Mouse (Mus musculus): Measurements from ENCODE around the gene Dennd4b.
"Not testable (repeated sequence)": the region's sequence is repeated elsewhere in the genome, so short reads cannot be mapped to it uniquely, and the experiment has no call there.

The Dennd4b gene

DNA sequence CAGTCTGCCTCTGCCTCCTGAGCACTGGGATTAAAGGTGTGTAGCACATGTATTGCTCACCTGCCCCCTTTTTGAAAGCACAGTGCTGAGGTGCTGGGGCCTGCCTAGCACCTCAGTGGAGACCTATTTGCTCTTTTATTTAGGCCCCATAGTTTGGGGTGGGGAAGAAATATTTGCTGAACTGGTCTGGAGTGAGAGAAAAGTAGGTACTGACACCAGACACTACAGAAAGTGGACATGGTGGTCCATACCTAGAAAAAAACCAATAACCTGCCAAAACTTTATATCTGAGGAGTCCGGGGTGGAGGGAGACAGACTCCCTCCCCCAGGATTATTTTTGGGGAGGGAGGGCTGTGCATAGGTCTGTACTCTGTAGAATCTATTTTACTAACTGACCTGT is 11.8 kb upstream of the Dennd4b start:
- in situ Hi-C loops (cut with MboI, MseI), result not testable (repeated sequence)

DNA sequence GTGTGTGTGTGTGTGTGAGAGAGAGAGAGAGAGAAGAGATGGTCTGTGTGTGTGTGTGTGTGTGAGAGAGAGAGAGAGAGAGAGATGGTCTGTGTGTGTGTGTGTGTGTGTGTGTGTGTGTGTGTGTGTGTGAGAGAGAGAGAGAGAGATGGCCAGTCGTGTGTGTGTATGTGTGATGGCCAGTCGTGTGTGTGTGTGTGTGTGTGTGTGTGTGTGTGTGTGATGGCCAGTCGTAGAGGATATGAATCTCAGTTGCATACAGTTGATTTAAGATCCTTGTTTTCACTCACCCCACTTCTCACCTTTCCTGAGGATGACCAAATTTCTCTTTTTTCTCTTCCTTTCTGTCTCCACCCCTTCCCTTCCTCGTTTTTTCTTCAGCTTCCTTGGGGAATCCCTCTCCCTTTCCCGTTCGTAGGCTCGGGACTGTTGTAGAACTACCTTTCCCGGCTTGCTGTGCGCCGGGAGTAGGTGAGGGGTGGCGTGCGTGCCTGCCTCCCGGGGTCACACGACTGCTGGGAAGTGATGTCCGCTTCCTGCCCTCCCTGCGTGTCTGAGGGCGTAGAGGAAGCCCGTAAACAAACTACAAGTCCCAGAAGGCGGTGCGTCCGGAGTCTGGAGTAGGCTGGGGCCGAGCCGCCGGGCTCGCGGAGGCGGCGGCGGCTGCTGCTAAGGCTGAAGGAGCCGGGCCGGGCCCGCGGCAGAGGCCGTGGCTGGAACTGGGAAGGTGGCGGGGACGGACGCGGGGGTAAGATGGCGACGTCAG is 11.1 kb upstream of the Dennd4b start, which contains the start of gene Crtc2:
Crtc2 (plus strand) TSS at position 511 of the 766 bp plus-strand sequence.
- in situ Hi-C loops (cut with MboI, MseI), result no loop called here

DNA sequence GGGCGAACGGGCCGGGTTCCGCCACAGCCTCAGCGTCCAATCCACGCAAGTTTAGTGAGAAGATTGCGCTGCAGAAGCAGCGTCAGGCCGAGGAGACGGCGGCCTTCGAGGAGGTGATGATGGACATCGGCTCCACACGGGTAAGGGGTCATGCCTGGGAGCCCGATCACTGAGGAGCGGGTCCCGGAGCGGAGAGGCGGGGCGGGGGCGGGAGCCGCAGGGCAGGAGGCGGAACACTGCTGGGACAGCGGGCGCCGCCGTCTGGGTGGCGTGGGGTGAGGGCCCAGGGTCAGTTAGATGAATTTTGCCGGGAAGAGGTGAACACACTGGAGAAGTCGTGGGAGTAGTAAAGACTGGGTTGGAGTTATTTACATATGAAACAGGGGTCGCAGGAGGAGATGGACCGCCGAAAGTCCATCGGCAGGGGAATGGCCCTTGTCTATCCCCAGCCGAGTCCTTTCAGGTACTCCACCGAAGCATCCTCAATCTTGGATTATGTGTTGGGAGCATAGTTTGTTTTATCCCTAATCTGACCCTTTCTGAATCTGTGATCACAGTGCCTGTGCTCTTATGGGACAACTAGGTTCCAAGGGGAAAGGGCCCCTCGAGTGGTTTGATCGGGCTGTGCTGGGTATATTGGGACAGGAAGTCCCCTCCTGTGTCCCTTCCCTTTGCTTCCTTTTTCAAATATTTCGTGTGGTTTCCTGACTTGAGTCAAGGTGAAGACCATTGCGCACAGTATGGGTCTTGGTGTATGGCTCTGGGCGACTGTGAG is 10.4 kb upstream of the Dennd4b start:
- in situ Hi-C loops (cut with MboI, MseI), result no loop called here

DNA sequence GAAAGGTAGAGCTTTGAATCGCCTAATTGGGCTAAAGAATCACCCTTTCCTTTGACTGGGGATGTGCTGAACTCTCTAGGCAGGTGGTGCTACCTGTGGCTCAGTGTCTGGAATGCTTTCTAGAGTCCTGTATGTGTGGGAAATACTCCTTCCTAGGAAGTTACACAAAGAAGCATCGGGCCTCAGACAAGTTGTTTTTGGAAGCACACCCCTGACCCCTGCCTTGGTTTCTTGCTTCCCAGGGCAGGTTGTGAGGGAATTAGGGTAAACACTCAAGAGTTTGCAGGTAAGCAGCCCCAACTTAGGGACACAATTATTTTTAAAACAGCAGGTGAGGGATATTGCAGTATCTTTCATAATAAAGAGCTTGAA is 9.8 kb upstream of the Dennd4b start:
- in situ Hi-C loops (cut with MboI, MseI), result no loop called here

DNA sequence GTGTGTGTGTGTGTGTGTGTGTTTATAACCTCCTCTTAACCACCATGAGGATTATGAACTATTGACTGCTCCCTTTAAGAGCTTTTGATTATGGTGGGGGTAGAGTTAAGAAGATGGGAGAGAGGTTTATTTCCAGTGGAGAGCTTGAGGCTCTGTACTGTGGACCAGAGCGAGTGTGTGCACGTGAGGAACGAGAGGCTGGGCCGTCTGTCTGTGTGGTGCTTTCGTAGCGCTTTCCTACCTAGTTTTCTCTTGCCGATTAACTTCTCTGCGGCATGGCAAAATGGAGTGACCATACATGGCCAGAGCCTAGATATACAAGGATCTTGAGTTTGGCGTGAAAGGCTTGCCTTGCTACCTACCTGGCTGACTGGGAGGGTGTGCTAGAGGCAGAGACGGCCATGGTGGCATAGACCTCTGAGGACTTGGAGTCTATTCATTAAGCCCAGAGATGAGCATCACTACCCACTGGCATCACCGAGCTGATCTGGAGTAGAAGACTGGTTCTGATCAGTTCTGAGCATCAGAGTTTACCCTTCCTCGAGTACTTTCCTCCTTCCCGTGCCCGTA is 9.1 kb upstream of the Dennd4b start:
- in situ Hi-C loops (cut with MboI, MseI), result no loop called here

DNA sequence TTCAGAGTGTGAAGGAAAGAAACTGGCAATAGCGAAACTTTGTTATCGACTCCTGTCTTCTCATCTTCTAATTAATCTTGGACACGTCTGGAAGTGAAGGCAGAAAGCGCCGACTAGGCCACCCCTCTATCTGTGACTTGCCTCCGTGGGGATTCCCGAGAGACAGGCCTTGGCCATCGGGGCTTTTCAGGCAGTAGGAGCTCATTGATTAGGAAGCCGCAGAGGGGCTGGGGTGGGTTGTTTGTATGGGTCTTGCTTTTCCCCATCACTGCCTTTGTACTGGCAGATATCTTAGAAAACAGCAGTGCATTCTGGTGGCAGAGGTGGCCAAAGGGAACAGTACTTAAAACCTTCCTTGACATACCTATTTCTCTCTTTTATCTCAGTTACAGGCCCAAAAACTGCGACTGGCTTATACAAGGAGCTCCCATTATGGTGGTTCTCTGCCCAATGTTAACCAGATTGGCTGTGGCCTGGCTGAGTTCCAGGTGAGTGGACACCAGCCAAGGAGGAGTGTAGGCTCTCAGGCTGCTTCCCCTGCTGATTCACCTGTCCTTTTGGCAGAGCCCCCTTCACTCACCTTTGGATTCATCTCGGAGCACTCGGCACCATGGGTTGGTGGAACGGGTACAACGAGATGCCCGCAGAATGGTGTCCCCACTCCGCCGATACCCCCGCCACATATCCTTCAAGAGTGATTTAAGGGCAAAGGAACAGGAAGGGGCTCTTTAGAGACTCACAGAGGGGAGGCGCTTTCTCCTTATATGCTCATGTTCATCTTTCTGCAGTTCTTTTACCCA is 8.1 kb upstream of the Dennd4b start:
- in situ Hi-C loops (cut with MboI, MseI), result no loop called here

DNA sequence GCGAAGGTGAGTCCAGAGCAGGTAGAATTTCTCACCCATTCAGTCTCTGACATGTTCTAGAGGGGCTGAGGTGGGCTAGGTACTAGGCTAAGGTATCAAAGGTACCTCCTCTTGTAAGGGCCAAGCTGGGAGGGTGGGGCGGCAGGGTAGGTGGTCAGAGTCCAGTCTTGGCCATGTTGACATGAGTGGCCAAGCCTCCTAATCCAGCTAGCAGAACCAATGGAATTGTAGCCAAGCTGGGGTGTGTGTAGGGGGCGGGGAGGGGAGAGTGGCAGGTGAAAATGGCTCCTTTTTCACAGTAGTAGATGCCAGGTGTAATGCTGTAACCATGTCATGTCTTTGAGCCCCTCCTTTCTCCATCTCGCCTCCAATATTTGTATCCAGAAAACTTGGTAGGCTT is 6.5 kb upstream of the Dennd4b start:
- in situ Hi-C loops (cut with MboI, MseI), result no loop called here

DNA sequence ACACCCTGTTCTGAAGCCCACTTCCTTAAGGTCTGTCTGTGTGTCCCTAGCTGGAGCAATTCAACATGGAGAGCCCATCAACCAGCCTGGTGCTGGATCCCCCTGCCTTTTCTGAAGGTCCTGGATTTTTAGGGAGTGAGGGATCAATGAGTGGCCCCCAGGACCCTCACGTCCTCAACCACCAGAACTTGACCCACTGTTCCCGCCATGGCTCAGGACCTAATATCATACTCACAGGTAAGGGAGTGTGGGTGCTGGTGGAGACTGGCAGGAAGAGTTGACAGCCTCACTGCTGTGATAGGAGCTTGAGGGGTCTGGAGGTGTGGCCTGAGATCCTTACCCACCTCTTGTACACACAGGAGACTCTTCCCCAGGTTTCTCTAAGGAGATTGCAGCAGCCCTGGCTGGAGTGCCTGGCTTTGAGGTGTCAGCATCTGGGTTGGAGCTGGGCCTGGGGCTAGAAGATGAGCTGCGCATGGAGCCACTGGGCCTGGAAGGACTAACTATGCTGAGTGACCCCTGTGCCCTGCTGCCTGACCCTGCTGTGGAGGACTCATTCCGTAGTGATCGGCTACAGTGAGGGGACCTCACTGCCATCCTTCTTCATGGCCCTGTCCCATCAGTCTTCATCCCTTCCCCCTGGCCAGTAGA is 1.7 kb upstream of the Dennd4b start:
- in situ Hi-C loops (cut with MboI, MseI), result no loop called here

DNA sequence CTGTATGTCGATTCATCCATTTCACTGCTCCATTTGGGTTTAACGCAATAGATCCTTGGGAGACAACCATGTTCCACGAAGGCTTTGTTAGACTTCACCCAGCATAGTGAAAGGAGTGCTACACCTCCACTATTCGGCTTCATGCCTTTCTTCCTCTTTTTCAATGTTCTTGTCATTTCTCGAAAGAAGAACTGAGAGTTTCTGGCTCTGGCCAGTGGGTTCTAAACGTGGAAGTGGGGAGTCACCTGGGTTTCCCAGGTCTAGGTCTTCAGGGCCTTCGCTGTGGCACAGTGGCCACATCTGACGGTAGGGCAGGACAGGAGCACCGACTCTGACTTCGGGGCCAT is 325 bp upstream of the Dennd4b start:
- in situ Hi-C loops (cut with MboI, MseI), result no loop called here

DNA sequence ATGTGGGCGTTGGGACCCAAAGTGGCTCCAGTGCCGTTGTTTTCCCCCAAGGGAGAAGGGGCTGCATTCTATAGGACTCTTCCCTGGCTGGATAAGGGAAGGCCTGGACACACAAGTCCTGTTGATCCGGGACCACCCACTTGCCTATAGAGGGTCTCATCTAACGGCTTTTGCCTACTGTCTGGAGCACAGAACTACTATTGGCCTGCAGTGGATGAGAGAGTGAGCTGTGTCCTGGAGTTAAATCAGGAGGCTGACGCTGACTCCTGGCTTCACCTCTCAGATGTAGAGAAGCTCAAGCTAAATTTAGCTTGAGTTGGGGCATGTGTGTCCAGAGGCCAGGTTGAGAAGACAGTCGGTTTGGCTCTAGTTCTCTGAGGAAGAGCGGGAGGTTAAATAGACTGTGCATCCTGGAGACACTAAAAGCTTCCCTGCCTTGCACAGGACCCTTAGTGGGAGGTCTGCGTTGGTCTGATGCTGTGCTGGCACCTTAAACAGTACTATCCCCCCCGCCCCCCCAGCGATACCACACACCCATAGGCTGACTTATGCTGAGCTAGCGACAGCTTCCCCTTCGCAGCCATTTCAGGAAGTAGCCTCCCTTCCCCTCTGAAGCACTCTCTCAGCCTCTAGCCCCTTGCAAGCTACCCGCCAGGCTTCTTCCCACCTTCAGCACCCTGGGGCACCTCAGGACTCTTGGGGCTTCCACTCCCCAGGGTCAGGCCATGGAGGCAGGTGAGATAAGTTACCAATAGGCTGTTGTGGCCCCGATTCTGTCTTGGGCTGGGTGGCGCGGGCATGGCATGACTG is 1.2 kb downstream of the Dennd4b start:
- in situ Hi-C loops (cut with MboI, MseI), result no loop called here

DNA sequence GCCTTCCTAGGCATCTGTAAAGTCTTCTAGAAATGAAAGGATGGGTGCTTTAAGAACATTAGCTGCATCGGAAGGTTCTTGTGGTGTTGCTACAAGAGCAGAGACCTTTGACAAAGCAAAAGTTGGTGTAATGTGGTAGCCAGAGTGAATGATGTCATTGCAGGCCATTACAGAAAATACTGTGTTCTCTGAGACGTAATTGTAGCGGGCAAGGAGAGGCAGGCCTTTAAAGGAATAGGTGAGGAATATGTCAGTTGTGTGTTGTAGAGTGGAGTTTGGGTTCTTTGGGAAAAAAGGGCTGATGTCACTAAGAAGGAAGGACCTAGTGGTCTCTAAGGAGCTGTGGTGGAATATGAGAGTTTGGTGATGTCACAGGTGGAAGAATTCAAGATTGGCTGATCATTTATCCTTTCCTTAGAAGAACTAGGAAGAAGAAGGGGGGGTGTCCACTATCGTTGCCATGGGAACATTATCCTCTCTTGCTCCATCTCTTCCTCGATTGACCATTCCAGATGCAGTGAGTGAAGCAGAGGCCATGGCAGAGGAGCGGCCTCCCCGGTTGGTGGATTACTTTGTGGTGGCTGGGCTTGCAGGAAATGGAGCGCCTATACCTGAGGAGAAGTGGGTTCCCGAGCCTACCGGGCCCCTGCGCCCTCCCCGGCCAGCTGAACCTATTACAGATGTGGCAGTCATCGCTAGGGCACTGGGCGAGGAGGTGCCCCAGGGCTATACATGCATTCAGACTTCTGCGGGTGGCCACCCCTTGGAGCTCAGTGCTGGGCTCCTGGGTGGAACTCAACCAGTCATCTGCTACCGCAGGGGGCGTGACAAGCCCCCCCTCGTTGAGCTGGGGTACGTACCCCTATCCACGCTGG is 2.2 kb downstream of the Dennd4b start:
- in situ Hi-C loops (cut with MboI, MseI), result no loop called here

DNA sequence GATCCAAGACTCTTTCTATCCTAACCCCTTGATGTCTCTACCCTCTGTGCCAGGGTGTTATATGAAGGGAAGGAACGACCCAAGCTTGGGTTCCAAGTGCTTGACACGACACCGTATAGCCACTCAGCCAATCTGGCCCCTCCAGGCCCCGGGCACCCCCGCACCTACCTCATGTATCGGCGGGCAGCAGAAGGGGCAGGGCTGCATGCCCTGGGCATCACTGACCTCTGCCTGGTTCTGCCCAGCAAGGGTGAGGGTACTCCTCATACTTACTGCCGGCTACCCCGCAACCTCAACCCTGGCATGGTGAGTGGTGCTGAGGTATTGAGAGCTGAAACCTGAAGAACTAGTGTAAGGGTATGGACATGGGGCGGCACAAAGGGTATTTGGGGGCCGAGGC is 3.2 kb downstream of the Dennd4b start:
- in situ Hi-C loops (cut with MboI, MseI), result no loop called here

DNA sequence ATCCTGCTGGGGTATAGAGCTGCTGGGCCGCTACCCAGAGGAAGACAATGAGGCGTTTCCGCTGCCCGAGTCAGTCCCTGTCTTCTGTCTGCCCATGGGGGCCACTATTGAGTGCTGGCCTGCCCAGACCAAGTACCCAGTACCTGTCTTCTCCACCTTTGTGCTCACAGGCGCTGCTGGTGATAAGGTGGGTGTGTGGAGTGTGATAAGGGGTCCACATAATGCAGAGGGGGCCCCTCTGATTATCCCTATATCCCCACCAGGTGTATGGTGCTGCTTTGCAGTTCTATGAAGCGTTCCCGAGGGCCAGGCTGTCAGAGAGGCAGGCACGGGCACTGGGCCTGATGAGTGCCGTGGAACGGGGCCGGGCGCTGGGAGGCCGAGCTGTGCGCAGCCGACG is 4.0 kb downstream of the Dennd4b start:
- in situ Hi-C loops (cut with MboI, MseI), result no loop called here

DNA sequence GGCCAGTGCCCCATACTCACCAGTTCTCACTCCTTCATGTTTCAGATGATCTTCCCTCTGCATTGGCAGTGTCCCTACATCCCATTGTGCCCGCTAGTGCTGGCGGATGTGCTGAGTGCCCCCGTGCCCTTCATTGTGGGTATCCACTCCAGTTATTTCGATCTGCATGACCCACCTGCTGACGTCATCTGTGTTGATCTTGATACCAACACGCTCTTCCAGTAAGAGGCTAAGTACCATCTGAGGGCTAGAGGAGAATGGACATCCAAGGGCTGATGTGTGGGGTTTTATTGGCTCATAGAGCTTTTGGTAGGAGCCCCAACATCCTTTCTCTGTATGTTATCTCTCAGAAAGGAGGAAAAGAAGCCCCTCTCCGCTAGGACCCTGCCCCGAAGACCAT is 5.8 kb downstream of the Dennd4b start:
- in situ Hi-C loops (cut with MboI, MseI), result no loop called here

DNA sequence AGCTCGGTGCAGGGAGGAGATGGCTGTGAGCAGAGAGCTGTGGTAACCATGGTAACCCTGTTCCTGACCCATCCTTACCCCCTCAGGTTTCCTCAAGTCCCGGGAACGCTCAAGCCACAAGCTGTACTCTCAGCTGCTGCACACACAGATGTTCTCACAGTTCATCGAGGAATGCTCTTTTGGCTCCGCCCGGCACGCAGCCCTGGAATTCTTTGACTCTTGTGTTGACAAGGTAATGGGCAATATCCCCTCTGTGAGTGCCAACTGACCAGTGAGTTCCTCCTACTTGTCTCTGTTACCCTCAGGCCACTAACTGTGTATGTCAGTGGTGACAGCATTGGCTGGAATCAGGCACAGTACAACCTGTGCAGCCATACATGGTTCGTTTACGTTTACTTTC is 7.2 kb downstream of the Dennd4b start:
- in situ Hi-C loops (cut with MboI, MseI), result no loop called here

DNA sequence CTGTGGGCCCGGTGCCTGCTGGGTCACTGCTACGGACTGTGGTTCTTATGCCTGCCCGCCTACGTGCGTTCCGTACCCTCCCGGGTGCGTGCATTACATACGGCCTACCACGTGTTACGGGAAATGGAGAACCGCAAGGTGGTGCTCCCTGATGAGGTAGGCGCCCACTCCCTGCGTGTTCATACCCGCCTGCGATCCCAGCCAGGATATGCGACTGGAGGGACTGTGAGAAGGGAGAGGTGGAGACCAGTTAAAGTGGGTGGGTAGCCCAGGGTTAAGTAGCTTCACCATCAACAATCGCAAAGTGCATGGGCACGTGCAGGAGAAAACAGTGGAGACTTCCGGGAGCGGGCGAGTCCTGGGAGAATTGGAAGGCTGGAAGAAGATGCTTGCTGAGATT is 8.9 kb downstream of the Dennd4b start:
- in situ Hi-C loops (cut with MboI, MseI), result no loop called here

DNA sequence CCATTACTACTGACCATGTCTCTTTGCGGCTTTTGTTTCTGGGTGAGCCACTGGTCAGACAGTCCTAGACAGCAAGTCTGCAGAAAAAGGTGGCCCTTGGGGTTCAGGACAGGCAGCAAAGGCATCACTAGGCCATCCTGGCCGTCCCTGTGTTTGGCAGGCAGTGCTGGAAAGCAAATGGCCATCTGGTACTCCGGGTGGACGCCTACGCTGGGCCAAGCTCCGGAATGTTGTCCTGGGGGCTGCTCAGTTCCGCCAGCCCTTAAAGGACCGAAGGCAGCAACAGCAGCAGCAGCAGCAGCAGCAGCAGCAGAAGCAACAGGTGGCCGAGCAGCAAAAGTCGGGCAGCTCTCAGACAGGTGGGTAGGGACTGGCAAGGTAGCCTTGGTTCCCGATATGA is 10.3 kb downstream of the Dennd4b start:
- in situ Hi-C loops (cut with MboI, MseI), result no loop called here

DNA sequence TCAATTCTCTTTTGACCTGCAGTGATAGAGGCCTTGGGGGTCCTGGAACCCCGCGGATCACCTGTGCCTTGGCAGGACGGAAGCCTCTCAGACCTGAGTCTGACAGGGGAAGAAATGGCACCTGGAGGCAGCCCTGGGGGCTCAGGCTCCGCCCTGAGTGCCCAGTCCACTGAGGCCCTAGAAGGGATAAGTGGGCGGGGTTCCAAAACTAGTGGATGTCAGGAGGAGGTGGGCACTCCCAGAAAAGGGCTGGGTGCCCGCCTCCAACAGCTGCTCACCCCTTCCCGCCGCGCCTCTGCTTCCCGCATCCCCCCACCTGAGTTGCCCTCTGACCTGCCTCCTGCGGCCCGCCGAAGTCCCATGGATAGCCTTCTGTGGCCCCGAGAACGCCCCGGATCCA is 11.9 kb downstream of the Dennd4b start:
- in situ Hi-C loops (cut with MboI, MseI), result no loop called here

DNA sequence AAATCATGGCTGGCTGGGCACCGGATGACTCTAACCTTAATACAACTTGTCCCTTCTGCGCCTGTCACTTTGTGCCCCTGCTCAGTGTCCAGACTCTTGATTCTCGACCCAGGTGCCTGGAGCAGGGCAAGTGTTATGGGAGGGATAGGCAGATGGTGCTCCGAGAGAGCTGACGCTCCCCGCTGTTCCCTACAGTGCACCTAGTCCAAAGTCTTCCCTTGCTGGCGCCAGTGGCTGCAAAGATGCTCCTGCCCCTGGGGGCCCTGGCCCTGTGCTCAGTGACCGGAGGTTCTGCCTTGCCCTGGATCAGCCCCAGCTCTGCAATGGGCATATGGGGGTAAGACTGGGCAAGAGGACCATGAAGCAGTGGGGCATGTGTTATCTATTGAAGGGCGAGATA is 12.8 kb downstream of the Dennd4b start:
- in situ Hi-C loops (cut with MboI, MseI), result no loop called here

DNA sequence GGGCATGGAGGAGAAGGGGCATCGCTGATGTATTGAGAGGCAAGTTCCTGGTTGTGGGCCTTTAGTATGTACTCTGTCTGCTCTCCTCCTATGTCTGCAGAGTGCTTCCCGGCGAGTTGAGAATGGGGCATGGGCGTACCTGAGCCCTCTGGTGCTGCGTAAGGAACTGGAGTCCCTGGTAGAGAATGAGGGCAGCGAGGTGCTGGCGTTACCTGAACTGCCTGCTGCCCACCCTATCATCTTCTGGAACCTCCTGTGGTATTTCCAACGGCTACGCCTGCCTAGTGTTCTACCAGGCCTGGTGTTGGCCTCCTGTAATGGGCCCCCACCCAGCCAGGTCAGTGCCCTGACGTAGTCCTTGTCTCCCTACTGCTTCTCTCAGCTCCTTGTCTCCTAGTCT is 13.2 kb downstream of the Dennd4b start:
- in situ Hi-C loops (cut with MboI, MseI), result no loop called here
